8 mouse cellular contexts compared by ENCODE assay signal in the genomic region with DNA sequence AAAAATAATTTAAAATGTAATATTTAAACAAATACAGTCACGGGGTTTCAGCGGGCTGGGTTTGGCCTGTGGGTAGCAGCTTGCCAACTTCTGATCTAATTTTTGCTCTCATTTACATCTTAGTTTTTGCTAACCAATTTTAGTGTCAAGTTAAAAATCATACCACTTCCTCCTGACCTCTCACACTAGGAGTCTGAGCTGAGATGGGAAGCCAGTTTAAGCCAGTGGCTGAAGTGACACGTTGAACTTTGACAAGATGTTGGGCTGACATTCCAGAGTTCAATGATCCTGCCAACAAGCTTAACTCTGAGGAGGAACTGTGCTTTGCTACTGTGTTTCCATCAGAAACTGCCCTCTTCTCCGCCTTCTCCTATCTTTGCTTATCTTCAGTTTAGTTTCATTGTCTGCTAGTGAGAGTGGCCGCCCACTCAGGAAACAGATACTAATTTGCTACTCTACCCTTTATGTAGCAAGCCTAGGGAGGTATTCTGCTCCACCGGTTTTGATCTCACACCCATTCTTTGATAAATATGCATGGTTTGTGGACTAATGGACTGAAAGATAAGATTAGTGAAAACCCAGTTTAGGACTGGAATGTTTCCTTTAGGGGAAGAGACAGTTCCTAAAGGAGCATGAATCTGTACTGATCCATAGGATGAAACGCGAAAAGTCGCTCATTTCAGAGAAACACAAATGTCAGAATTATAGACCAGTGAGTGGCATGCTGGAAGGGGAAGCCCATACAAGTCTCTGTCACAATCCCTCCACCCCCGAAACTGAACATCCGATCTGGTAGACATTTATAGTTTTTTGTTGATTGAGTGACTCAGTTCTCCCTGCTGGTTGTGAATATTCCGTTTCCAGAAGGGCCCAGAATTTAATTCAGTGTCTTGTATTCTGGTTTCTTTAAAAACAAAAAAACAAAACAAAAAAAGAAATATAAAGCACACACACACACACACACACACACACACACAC. TPM values are rescaled to one million over a fixed set of nuclear protein-coding genes. Genes with fewer than 3 reads are reported as not detected.
A peak's percentile ranks its signal among the peaks of the same experiment; 100 is the strongest.
DNase-seq lines count a peak whose midpoint lies in the region; ATAC-seq lines count a peak whose summit lies in the region.

No protein-coding gene starts in this region.

- DNase-seq in thymus, postnatal 0 days (ENCODE audit: low spot score), result peak; percentile 5
- no peak for DNase-seq in thymus, adult 18-20 months
- peak; percentile 58 for DNase-seq in intestine, embryonic 14.5 days (ENCODE audit: low spot score)
- no peak for DNase-seq in neural tube, embryonic 11.5 days (ENCODE audit: low spot score)
- no peak for DNase-seq in urinary bladder, postnatal 4 days (ENCODE audit: low spot score in 2 of 2)
- DNase-seq in layer of hippocampus, postnatal 36 days, result no peak

- WGBS in embryonic facial prominence, embryonic 15.5 days, result 51% methylated on average over 12 of the region's 12 CpGs
- 43% methylated on average over 12 of the region's 12 CpGs for WGBS in intestine, embryonic 14.5 days
- WGBS in liver, embryonic 16.5 days (ENCODE audit: insufficient replicate concordance), result 19% methylated on average over 12 of the region's 12 CpGs
- 62% methylated on average over 12 of the region's 12 CpGs for WGBS in neural tube, embryonic 11.5 days

- H3K27me3 ChIP-seq in embryonic facial prominence, embryonic 15.5 days, result no peaks in the 10 kb centered on the region
- H3K27me3 ChIP-seq in intestine, embryonic 14.5 days (replicated peaks; ENCODE audit: control insufficient read depth, insufficient read depth, low read length), result no peaks in the 10 kb centered on the region
- no peaks in the 10 kb centered on the region for H3K27me3 ChIP-seq in liver, embryonic 16.5 days (ENCODE audit: control insufficient read depth, insufficient read depth, low read depth, low read length)
- no peaks in the 10 kb centered on the region for H3K27me3 ChIP-seq in neural tube, embryonic 11.5 days (ENCODE audit: control insufficient read depth, insufficient read depth, low read length)

- ATAC-seq in embryonic facial prominence, embryonic 15.5 days (ENCODE audit: insufficient number of reproducible peaks, low FRiP score, low TSS enrichment, low read depth), result no peak
- ATAC-seq in intestine, embryonic 14.5 days (replicated peaks; ENCODE audit: low FRiP score, low TSS enrichment, low read depth), result peak; percentile 40; the same call in 1 of the 2 replicates
- peak; percentile 7; the same call in 1 of the 2 replicates for ATAC-seq in liver, embryonic 16.5 days (ENCODE audit: low read depth)
- ATAC-seq in neural tube, embryonic 11.5 days (ENCODE audit: insufficient read depth, low FRiP score, low TSS enrichment), result no peak

- H3K4me2 ChIP-seq in embryonic facial prominence, embryonic 15.5 days (replicated peaks), result peak overlapping the region; percentile 66
- H3K4me2 ChIP-seq in intestine, embryonic 14.5 days (ENCODE audit: low read length), result peak overlapping the region; percentile 71
- peak overlapping the region; percentile 61 for H3K4me2 ChIP-seq in liver, embryonic 16.5 days (ENCODE audit: low read depth, low read length)
- H3K4me2 ChIP-seq in neural tube, embryonic 11.5 days (ENCODE audit: low read depth), result peak overlapping the region; percentile 70; the same call in 1 of the 2 replicates

- no peaks in the 10 kb centered on the region for H3K9me3 ChIP-seq in embryonic facial prominence, embryonic 15.5 days (replicated peaks)
- H3K9me3 ChIP-seq in intestine, embryonic 14.5 days (ENCODE audit: control insufficient read depth, low read length), result no peaks in the 10 kb centered on the region
- no peaks in the 10 kb centered on the region for H3K9me3 ChIP-seq in liver, embryonic 16.5 days (replicated peaks; ENCODE audit: control insufficient read depth, low read length)
- no peaks in the 10 kb centered on the region for H3K9me3 ChIP-seq in neural tube, embryonic 11.5 days (ENCODE audit: control insufficient read depth, low read length)

- no peak overlapping the region for H3K9ac ChIP-seq in embryonic facial prominence, embryonic 15.5 days
- peak overlapping the region; percentile 99; the same call in 1 of the 2 replicates for H3K9ac ChIP-seq in intestine, embryonic 14.5 days (ENCODE audit: low read length)
- H3K9ac ChIP-seq in liver, embryonic 16.5 days (ENCODE audit: low read depth, low read length), result no peak overlapping the region
- peak overlapping the region; percentile 96 for H3K9ac ChIP-seq in neural tube, embryonic 11.5 days (ENCODE audit: low read length)

- peak overlapping the region; percentile 91 for H3K4me3 ChIP-seq in embryonic facial prominence, embryonic 15.5 days (replicated peaks)
- peak overlapping the region; percentile 89 for H3K4me3 ChIP-seq in intestine, embryonic 14.5 days (ENCODE audit: low read depth, low read length)
- H3K4me3 ChIP-seq in liver, embryonic 16.5 days (ENCODE audit: low read depth, low read length), result peak overlapping the region; percentile 79
- H3K4me3 ChIP-seq in neural tube, embryonic 11.5 days (ENCODE audit: low read depth, low read length), result peak overlapping the region; percentile 91

- no peak overlapping the region for H3K27ac ChIP-seq in embryonic facial prominence, embryonic 15.5 days (replicated peaks)
- H3K27ac ChIP-seq in intestine, embryonic 14.5 days (ENCODE audit: low read depth), result peak overlapping the region; percentile 94; the same call in 1 of the 2 replicates
- H3K27ac ChIP-seq in liver, embryonic 16.5 days (ENCODE audit: low read length), result peak overlapping the region; percentile 66
- peak overlapping the region; percentile 96; the same call in 1 of the 2 replicates for H3K27ac ChIP-seq in neural tube, embryonic 11.5 days (ENCODE audit: low read depth, low read length)

- peaks cover 20% of the 10 kb centered on the region for H3K4me1 ChIP-seq in embryonic facial prominence, embryonic 15.5 days
- H3K4me1 ChIP-seq in intestine, embryonic 14.5 days (replicated peaks; ENCODE audit: control insufficient read depth, insufficient read depth, low read length), result peaks cover 19% of the 10 kb centered on the region; the same call in 1 of the 2 replicates
- H3K4me1 ChIP-seq in liver, embryonic 16.5 days (ENCODE audit: control insufficient read depth, low read depth, low read length), result peaks cover 14% of the 10 kb centered on the region
- H3K4me1 ChIP-seq in neural tube, embryonic 11.5 days (ENCODE audit: control insufficient read depth, insufficient read depth, low read length), result peaks cover 10% of the 10 kb centered on the region

- H3K36me3 ChIP-seq in embryonic facial prominence, embryonic 15.5 days, result no peaks in the 10 kb centered on the region
- H3K36me3 ChIP-seq in intestine, embryonic 14.5 days (ENCODE audit: control insufficient read depth, insufficient read depth, low read length), result no peaks in the 10 kb centered on the region
- H3K36me3 ChIP-seq in liver, embryonic 16.5 days (ENCODE audit: control insufficient read depth, insufficient read depth), result no peaks in the 10 kb centered on the region
- no peaks in the 10 kb centered on the region for H3K36me3 ChIP-seq in neural tube, embryonic 11.5 days (ENCODE audit: control insufficient read depth, insufficient read depth, low read length)

RNA-seq across cellular contexts. Expression of a gene that starts 0.7 kb away (rescaled TPM):
- 19.6 and 24.7 TPM in 2 replicates for polyA plus RNA-seq in thymus, postnatal 0 days (2015; fragmentation: Nextera tagmentation; extraction: Ambion mirVana)
- polyA plus RNA-seq in embryonic facial prominence, embryonic 15.5 days (2015; fragmentation: Nextera tagmentation; extraction: Ambion mirVana), result 33.4 and 38.1 TPM in 2 replicates
- polyA plus RNA-seq in intestine, embryonic 14.5 days (2014; fragmentation: Nextera tagmentation; extraction: Ambion mirVana), result 62.2 and 68.0 TPM in 2 replicates
- polyA plus RNA-seq in liver, embryonic 16.5 days (2015; fragmentation: Nextera tagmentation; extraction: Ambion mirVana), result 13.1 and 13.4 TPM in 2 replicates
- polyA plus RNA-seq in neural tube, embryonic 11.5 days (2014; fragmentation: Nextera tagmentation; extraction: Ambion mirVana), result 71.2 and 82.8 TPM in 2 replicates
- total RNA-seq in layer of hippocampus, postnatal 36 days (2021), result 10 to 100 TPM; 47.2 to 53.5 TPM

RNA-seq across cellular contexts. Expression of a gene that starts 17.9 kb away (rescaled TPM):
- polyA plus RNA-seq in thymus, postnatal 0 days (2015; fragmentation: Nextera tagmentation; extraction: Ambion mirVana), result 0.31 TPM in 1 of 2 replicates, not detected in the other
- polyA plus RNA-seq in embryonic facial prominence, embryonic 15.5 days (2015; fragmentation: Nextera tagmentation; extraction: Ambion mirVana), result 0.49 TPM in 1 of 2 replicates, not detected in the other
- not detected in 2 replicates for polyA plus RNA-seq in intestine, embryonic 14.5 days (2014; fragmentation: Nextera tagmentation; extraction: Ambion mirVana)
- not detected in 2 replicates for polyA plus RNA-seq in liver, embryonic 16.5 days (2015; fragmentation: Nextera tagmentation; extraction: Ambion mirVana)
- 7.5 and 10.7 TPM in 2 replicates for polyA plus RNA-seq in neural tube, embryonic 11.5 days (2014; fragmentation: Nextera tagmentation; extraction: Ambion mirVana)
- total RNA-seq in layer of hippocampus, postnatal 36 days (2021), result not detected

Comparison
In these comparisons a context has a peak if more than half of its experiments do, and no peak if none do; other contexts are left out.
1. DNase-seq: peak in thymus, postnatal 0 days (single experiment) and intestine, embryonic 14.5 days (single experiment); none in thymus, adult 18-20 months (0 of 2), neural tube, embryonic 11.5 days (single experiment), urinary bladder, postnatal 4 days (0 of 2) and layer of hippocampus, postnatal 36 days (0 of 2).
2. ATAC-seq: peak in intestine, embryonic 14.5 days (single experiment) and liver, embryonic 16.5 days (single experiment); none in embryonic facial prominence, embryonic 15.5 days (single experiment) and neural tube, embryonic 11.5 days (single experiment).
3. H3K9ac ChIP-seq: peak in intestine, embryonic 14.5 days (single experiment) and neural tube, embryonic 11.5 days (single experiment); none in embryonic facial prominence, embryonic 15.5 days (single experiment) and liver, embryonic 16.5 days (single experiment).
4. Peak in every context shown above with its lines, with median percentiles within 50 percentile points of each other: H3K4me2 ChIP-seq and H3K4me3 ChIP-seq.